Mouse (Mus musculus) hindbrain, embryonic 12.5 days (tissue): ENCODE data around the gene U2af1. TPM values are rescaled to one million over a fixed set of nuclear protein-coding genes. Genes with fewer than 3 reads are reported as not detected.

Experiments used
- ATAC-seq: fragments of 200-750 bp; cut with Nextera tagmentation; 2 replicates; pipeline ENCODE4 v1.8.0; 2017; ENCODE audit warnings: moderate TSS enrichment; ENCODE audit not compliant: low FRiP score
- H3K27ac ChIP-seq: fragments of 300-500 bp; sonication (generic); 2 replicates; pipeline ENCODE4 v1.5.1; 2016; ENCODE audit warnings: mild to moderate bottlenecking
- H3K27me3 ChIP-seq: fragments of 300-500 bp; sonication (generic); 2 replicates; pipeline ENCODE4 v1.6.1; 2016; ENCODE audit warnings: mild to moderate bottlenecking
- H3K36me3 ChIP-seq: fragments of 300-500 bp; sonication (generic); 2 replicates; pipeline ENCODE4 v1.6.1; 2016; ENCODE audit warnings: mild to moderate bottlenecking
- H3K4me1 ChIP-seq: fragments of 300-500 bp; sonication (generic); 2 replicates; pipeline ENCODE4 v1.6.1; 2016
- H3K4me2 ChIP-seq: fragments of 300-500 bp; sonication (generic); replicated peaks from 2 replicates; pipeline ENCODE4 v1.6.1; 2016; ENCODE audit warnings: mild to moderate bottlenecking
- H3K4me3 ChIP-seq: fragments of 300-500 bp; sonication (generic); 2 replicates; pipeline ENCODE4 v1.5.1; 2016; ENCODE audit warnings: mild to moderate bottlenecking
- H3K9ac ChIP-seq: fragments of 300-500 bp; sonication (generic); 2 replicates; pipeline ENCODE4 v1.6.1; 2016; ENCODE audit warnings: mild to moderate bottlenecking, moderate library complexity
- H3K9me3 ChIP-seq: fragments of 300-500 bp; sonication (generic); replicated peaks from 2 replicates; pipeline ENCODE4 v1.6.1; 2016; ENCODE audit warnings: mild to moderate bottlenecking
- WGBS: fragments of 180-500 bp; shearing (Covaris S2); methylation state at CpG from one replicate; pipeline ENCODE4 v1.1.7; 2016; 5-methylcytosine and 5-hydroxymethylcytosine counted together
- polyA plus RNA-seq: library from polyadenylated mRNA; unstranded; fragments of >200 nt; fragmentation: Nextera tagmentation; extraction: Ambion mirVana; gene quantifications from 2 replicates; pipeline ENCODE4 v1.2.1, GENCODE M21; 2016

U2af1 gene
- polyA plus RNA-seq, 1 experiment from 2014 or later: 293 TPM

- Histone ChIP-seq H3K27ac (0 out of 2 replicates have a peak overlapping the region, but pooled peaks have one; percentile 24), H3K4me1 (peaks cover 9% of the 10 kb centered on the region; the same call in 1 of the 2 replicates), H3K4me2 (no peak overlapping the region), H3K9me3 (no peaks in the 10 kb centered on the region), H3K4me3 (no peak overlapping the region), H3K9ac (no peak overlapping the region), H3K36me3 (no peaks in the 10 kb centered on the region), H3K27me3 (0 out of 2 replicates have a peak, but pooled peaks cover 4% of the 10 kb centered on the region)
- 0 out of 2 replicates have a peak, but pooled peaks have one; percentile 5 for ATAC-seq
- 39% methylated on average over 3 of the region's 3 CpGs for WGBS
These were observed 27.5 kb upstream of the U2af1 start for GRCm38 (mm10) chr17:31686225-31686564.

GRCm38 (mm10) chr17:31685514-31686224 lies 27.0 kb upstream of the U2af1 start:
- Histone ChIP-seq H3K27me3 (0 out of 2 replicates have a peak, but pooled peaks cover 4% of the 10 kb centered on the region), H3K4me2 (no peak overlapping the region), H3K4me3 (no peak overlapping the region), H3K9ac (no peak overlapping the region), H3K36me3 (no peaks in the 10 kb centered on the region), H3K9me3 (no peaks in the 10 kb centered on the region), H3K27ac (0 out of 2 replicates have a peak overlapping the region, but pooled peaks have one; percentile 24), H3K4me1 (peaks cover 9% of the 10 kb centered on the region; the same call in 1 of the 2 replicates)
- WGBS: 16% methylated on average over 17 of the region's 17 CpGs
- peak; percentile 66; the same call in 1 of the 2 replicates for ATAC-seq

GRCm38 (mm10) chr17:31680450-31680849 lies 21.8 kb upstream of the U2af1 start:
- H3K9ac ChIP-seq: no peak overlapping the region
- ATAC-seq: no peak
- no peaks in the 10 kb centered on the region for H3K36me3 ChIP-seq
- H3K9me3 ChIP-seq: no peaks in the 10 kb centered on the region
- WGBS: 78% methylated on average over 2 of the region's 2 CpGs
- H3K27me3 ChIP-seq: 0 out of 2 replicates have a peak, but pooled peaks cover 4% of the 10 kb centered on the region
- H3K4me2 ChIP-seq: no peak overlapping the region
- H3K27ac ChIP-seq: no peak overlapping the region
- H3K4me1 ChIP-seq: no peaks in the 10 kb centered on the region
- no peak overlapping the region for H3K4me3 ChIP-seq

GRCm38 (mm10) chr17:31677507-31677906 lies 18.8 kb upstream of the U2af1 start, which contains the start of gene Cryaa:
Gene Cryaa (plus strand): TSS chr17:31677807.
- 75% methylated on average over 8 of the region's 8 CpGs for WGBS
- ATAC-seq: no peak
- no peak within 1 kb of the TSS for H3K9ac ChIP-seq
- H3K4me1 ChIP-seq: no peaks in the 10 kb centered on the region
- H3K27ac ChIP-seq: no peak within 1 kb of the TSS
- H3K27me3 ChIP-seq: no peaks in the 10 kb centered on the region
- H3K4me3 ChIP-seq: no peak within 1 kb of the TSS
- no peaks in the 10 kb centered on the region for H3K9me3 ChIP-seq
- H3K4me2 ChIP-seq: no peak within 1 kb of the TSS
- H3K36me3 ChIP-seq: no peaks in the 10 kb centered on the region

- Histone ChIP-seq H3K4me3 (no peak overlapping the region), H3K4me1 (peaks cover 9% of the 10 kb centered on the region), H3K9me3 (no peaks in the 10 kb centered on the region), H3K9ac (no peak overlapping the region), H3K4me2 (no peak overlapping the region), H3K27ac (no peak overlapping the region), H3K36me3 (no peaks in the 10 kb centered on the region), H3K27me3 (no peaks in the 10 kb centered on the region)
- WGBS: 86% methylated on average over 1 of the region's 1 CpGs
- ATAC-seq: no peak
These were observed 15.7 kb upstream of the U2af1 start for GRCm38 (mm10) chr17:31674426-31674825.

GRCm38 (mm10) chr17:31672279-31672678 lies 13.6 kb upstream of the U2af1 start:
- no peak overlapping the region for H3K4me2 ChIP-seq
- 87% methylated on average over 12 of the region's 12 CpGs for WGBS
- no peak overlapping the region for H3K27ac ChIP-seq
- H3K4me3 ChIP-seq: no peak overlapping the region
- no peaks in the 10 kb centered on the region for H3K27me3 ChIP-seq
- no peak overlapping the region for H3K9ac ChIP-seq
- no peak for ATAC-seq
- H3K4me1 ChIP-seq: peaks cover 9% of the 10 kb centered on the region
- H3K9me3 ChIP-seq: no peaks in the 10 kb centered on the region
- H3K36me3 ChIP-seq: no peaks in the 10 kb centered on the region

GRCm38 (mm10) chr17:31671698-31672097 lies 13.0 kb upstream of the U2af1 start:
- 64% methylated on average over 8 of the region's 8 CpGs for WGBS

GRCm38 (mm10) chr17:31670163-31670562 lies 11.5 kb upstream of the U2af1 start:
- WGBS: 8% methylated on average over 11 of the region's 11 CpGs
- no peak overlapping the region for H3K4me3 ChIP-seq
- no peak overlapping the region for H3K4me2 ChIP-seq
- H3K4me1 ChIP-seq: peaks cover 9% of the 10 kb centered on the region
- H3K9ac ChIP-seq: no peak overlapping the region
- no peak for ATAC-seq
- no peak overlapping the region; the same call in 1 of the 2 replicates for H3K27ac ChIP-seq
- no peaks in the 10 kb centered on the region for H3K36me3 ChIP-seq
- no peaks in the 10 kb centered on the region for H3K27me3 ChIP-seq
- no peaks in the 10 kb centered on the region for H3K9me3 ChIP-seq

More at GRCm38 (mm10) chr17:31671698-31672097, 13.0 kb upstream of the U2af1 start:
- Histone ChIP-seq H3K4me1 (peaks cover 9% of the 10 kb centered on the region), H3K27ac (no peak overlapping the region), H3K9me3 (no peaks in the 10 kb centered on the region), H3K27me3 (no peaks in the 10 kb centered on the region), H3K36me3 (no peaks in the 10 kb centered on the region), H3K4me2 (no peak overlapping the region), H3K4me3 (no peak overlapping the region), H3K9ac (no peak overlapping the region)
- no peak for ATAC-seq

GRCm38 (mm10) chr17:31668306-31668705 lies 9.6 kb upstream of the U2af1 start:
- H3K27ac ChIP-seq: no peak overlapping the region
- no peaks in the 10 kb centered on the region for H3K9me3 ChIP-seq
- H3K4me3 ChIP-seq: no peak overlapping the region
- no peaks in the 10 kb centered on the region for H3K27me3 ChIP-seq
- H3K4me1 ChIP-seq: peaks cover 9% of the 10 kb centered on the region
- H3K36me3 ChIP-seq: no peaks in the 10 kb centered on the region
- no peak overlapping the region for H3K9ac ChIP-seq
- WGBS: 81% methylated on average over 8 of the region's 9 CpGs
- ATAC-seq: no peak
- H3K4me2 ChIP-seq: no peak overlapping the region

- no peaks in the 10 kb centered on the region for H3K36me3 ChIP-seq
- no peak overlapping the region for H3K9ac ChIP-seq
- no peak for ATAC-seq
- WGBS: 4% methylated on average over 4 of the region's 4 CpGs
- H3K4me2 ChIP-seq: no peak overlapping the region
- no peak overlapping the region for H3K4me3 ChIP-seq
- H3K27ac ChIP-seq: no peak overlapping the region
- no peaks in the 10 kb centered on the region for H3K9me3 ChIP-seq
- H3K27me3 ChIP-seq: no peaks in the 10 kb centered on the region
- H3K4me1 ChIP-seq: no peaks in the 10 kb centered on the region
These were observed 6.1 kb upstream of the U2af1 start for GRCm38 (mm10) chr17:31664760-31665159.

GRCm38 (mm10) chr17:31662855-31663254 lies 4.2 kb upstream of the U2af1 start:
- no peak overlapping the region for H3K4me3 ChIP-seq
- no peaks in the 10 kb centered on the region for H3K36me3 ChIP-seq
- no peak overlapping the region for H3K27ac ChIP-seq
- H3K9me3 ChIP-seq: no peaks in the 10 kb centered on the region
- H3K4me1 ChIP-seq: peaks cover 5% of the 10 kb centered on the region; the same call in 1 of the 2 replicates
- no peak overlapping the region for H3K4me2 ChIP-seq
- no peaks in the 10 kb centered on the region for H3K27me3 ChIP-seq
- no peak overlapping the region for H3K9ac ChIP-seq
- ATAC-seq: no peak

- 79% methylated on average over 8 of the region's 8 CpGs for WGBS
- Histone ChIP-seq H3K36me3 (peaks cover 5% of the 10 kb centered on the region; the same call in 1 of the 2 replicates), H3K27me3 (no peaks in the 10 kb centered on the region), H3K9ac (no peak overlapping the region), H3K4me2 (no peak overlapping the region), H3K4me3 (no peak overlapping the region), H3K4me1 (peaks cover 14% of the 10 kb centered on the region), H3K9me3 (no peaks in the 10 kb centered on the region), H3K27ac (no peak overlapping the region)
- ATAC-seq: no peak
These were observed 2.1 kb upstream of the U2af1 start for GRCm38 (mm10) chr17:31660661-31661250.
